Mouse (Mus musculus) right cerebral cortex, adult 18-20 months (tissue): Measurements from ENCODE around the gene Inhbb.

ENCODE experiments used
- DNase-seq: peaks from one replicate; pipeline ENCODE4 v3.0.0; 2022; ENCODE audit warnings: mixed read lengths

Gene Inhbb

DNA sequence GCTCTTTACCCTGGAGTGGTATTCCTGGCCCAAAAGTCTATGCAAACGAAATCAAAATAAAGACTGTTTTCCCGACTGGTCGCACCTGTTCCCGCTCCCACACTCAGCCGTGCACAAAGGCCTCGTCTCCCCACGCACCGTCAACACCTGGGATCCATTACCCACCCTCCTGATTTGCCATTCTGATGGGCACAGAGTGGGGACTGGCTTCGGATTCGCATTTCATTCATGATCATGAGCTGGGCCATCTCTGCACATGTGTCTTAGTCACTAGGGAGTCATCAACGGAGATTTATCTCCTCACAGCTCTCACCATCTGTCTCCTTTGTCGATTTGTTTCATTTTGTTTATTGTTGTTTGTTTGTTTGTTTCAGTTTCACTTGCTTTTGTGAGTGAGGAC, 54.5 kb downstream of the Inhbb start:
- no peak for DNase-seq

DNA sequence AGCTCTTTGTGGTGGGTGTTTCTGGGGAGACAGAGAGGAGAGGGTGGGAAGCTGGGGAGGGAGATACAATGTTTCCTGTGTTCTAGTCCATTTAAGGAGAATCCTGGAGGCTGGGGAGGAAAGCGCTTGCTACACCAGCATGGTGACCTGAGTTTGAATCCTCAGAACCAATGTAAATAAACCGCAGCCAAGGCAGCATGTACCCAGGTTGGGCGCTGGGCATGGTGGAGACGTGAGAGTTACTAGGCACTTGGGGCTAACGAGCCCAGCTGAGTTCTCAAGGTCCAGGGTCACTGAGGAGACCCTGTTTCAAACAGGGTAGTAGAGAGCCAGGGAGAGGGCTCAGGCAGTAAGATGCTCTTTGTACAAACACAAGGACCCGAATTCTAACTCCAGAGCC, 55.7 kb downstream of the Inhbb start:
- no peak for DNase-seq
